Mouse (Mus musculus) left cerebral cortex, postnatal 4 days (tissue): Measurements from ENCODE around the gene Hexim2. TPM values are rescaled to one million over a fixed set of nuclear protein-coding genes. Genes with fewer than 3 reads are reported as not detected.

Experiments used
- DNase-seq: peaks from one replicate; pipeline ENCODE4 v3.0.0-alpha.2; 2022
- intact Hi-C: fragments of 180-260 bp; cut with DNase I; formaldehyde crosslinking; loops from one replicate; pipeline ENCODE4 v1.15.1; 2025
- total RNA-seq, 2 experiments: library from RNA; stranded (reverse); gene quantifications; 2 replicates each; pipeline ENCODE4 v1.2.3; 2021

The Hexim2 gene
- total RNA-seq, 2 experiments from 2014 or later, result 19.0 to 24.2 TPM

- peak; percentile 41 for DNase-seq
- intact Hi-C loops, result no loop called here
Measured at GRCm38 (mm10) chr11:103111881-103112551, 20.2 kb upstream of the Hexim2 start.

- intact Hi-C loops, result no loop called here
- DNase-seq, result no peak
Measured at GRCm38 (mm10) chr11:103112552-103112912, 19.7 kb upstream of the Hexim2 start.

- no peak for DNase-seq
- intact Hi-C loops, result no loop called here
Measured at GRCm38 (mm10) chr11:103113005-103113404, 19.2 kb upstream of the Hexim2 start.

- intact Hi-C loops, result no loop called here
- no peak for DNase-seq
Measured at GRCm38 (mm10) chr11:103113771-103114170, 18.5 kb upstream of the Hexim2 start.

- intact Hi-C loops, result no loop called here
- no peak for DNase-seq
Measured at GRCm38 (mm10) chr11:103114270-103114943, 17.8 kb upstream of the Hexim2 start.

- DNase-seq, result peak; percentile 83
- intact Hi-C loops, result loop anchor here (5.0 kb wide), 1 partner anchor 42 kb away; no protein-coding TSS in a partner anchor
Measured at GRCm38 (mm10) chr11:103115163-103116007, 16.8 kb upstream of the Hexim2 start.

GRCm38 (mm10) chr11:103116008-103116818 lies 16.0 kb upstream of the Hexim2 start, which contains the start of gene Hexim1:
Hexim1 (plus strand) TSS chr11:103116231.
- DNase-seq, result peak; percentile 100
- intact Hi-C loops, result loop anchor here (5.0 kb wide), 1 partner anchor 41 kb away; no protein-coding TSS in a partner anchor

GRCm38 (mm10) chr11:103116959-103117590 lies 15.2 kb upstream of the Hexim2 start:
- intact Hi-C loops, result loop anchor here (5.0 kb wide), 1 partner anchor 40 kb away; no protein-coding TSS in a partner anchor
- peak; percentile 82 for DNase-seq

- peak; percentile 46 for DNase-seq
- intact Hi-C loops, result loop anchor here (5.0 kb wide), 1 partner anchor 40 kb away; no protein-coding TSS in a partner anchor
Measured at GRCm38 (mm10) chr11:103117591-103118009, 14.6 kb upstream of the Hexim2 start.

- intact Hi-C loops, result loop anchor here (5.0 kb wide), 1 partner anchor 38 kb away; no protein-coding TSS in a partner anchor
- DNase-seq, result no peak
Measured at GRCm38 (mm10) chr11:103118866-103119265, 13.4 kb upstream of the Hexim2 start.

- no peak for DNase-seq
- intact Hi-C loops, result loop anchor here (5.0 kb wide), 1 partner anchor 38 kb away; no protein-coding TSS in a partner anchor
Measured at GRCm38 (mm10) chr11:103119609-103120008, 12.6 kb upstream of the Hexim2 start.

GRCm38 (mm10) chr11:103120315-103120714 lies 11.9 kb upstream of the Hexim2 start:
- intact Hi-C loops, result no loop called here
- no peak for DNase-seq

GRCm38 (mm10) chr11:103132576-103133455 lies 587 bp downstream of the Hexim2 start:
- intact Hi-C loops, result no loop called here
- peak; percentile 100 for DNase-seq

GRCm38 (mm10) chr11:103133456-103134185 lies 1.4 kb downstream of the Hexim2 start:
- intact Hi-C loops, result no loop called here
- no peak for DNase-seq

GRCm38 (mm10) chr11:103134221-103134620 lies 2.0 kb downstream of the Hexim2 start:
- intact Hi-C loops, result no loop called here
- DNase-seq, result no peak

GRCm38 (mm10) chr11:103136039-103136577 lies 3.9 kb downstream of the Hexim2 start:
- intact Hi-C loops, result no loop called here
- DNase-seq, result no peak

- intact Hi-C loops, result no loop called here
- no peak for DNase-seq
Measured at GRCm38 (mm10) chr11:103139951-103140762, 7.9 kb downstream of the Hexim2 start.
